Mouse (Mus musculus): ENCODE measurements at regions not wholly inside any gene's neighbourhood (a gene's known extent, or its start where the extent isn't known, plus 50 kb on each side); places are given as distances from the start of the nearest gene placed in this dataset.
A peak's percentile ranks its signal among the peaks of the same experiment; 100 is the strongest.

DNA sequence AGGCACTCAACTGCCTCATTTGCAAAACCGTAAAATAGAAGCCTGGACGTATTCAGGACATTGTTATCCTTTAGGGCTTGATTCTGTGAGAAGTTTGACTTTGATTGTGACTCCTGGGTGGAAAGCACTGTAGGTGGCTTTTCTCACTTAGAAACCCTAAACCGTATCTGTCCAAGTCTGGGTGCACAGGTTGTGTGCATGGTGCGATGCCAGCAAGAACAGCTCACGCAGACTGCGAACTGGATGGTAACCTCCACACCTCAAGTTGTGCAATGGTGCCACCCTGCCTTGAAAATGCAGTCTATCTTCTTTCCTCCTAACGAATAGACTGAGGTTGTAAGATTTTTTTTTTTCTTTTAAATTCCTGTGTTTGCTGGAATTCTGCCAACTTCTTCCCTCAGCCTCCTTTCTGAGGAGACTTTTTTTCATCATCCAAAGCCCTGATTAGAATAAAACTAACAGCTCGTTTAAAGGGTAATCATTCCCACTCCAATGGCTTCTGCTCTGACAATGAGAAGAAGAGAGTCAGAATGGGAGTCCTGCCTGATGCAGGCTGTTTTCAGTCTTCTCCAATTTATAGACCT lies 383.8 kb upstream of the Slc30a5 start:
- TF ChIP-seq EP300 (IDR thresholded peaks at IDR 0.05) (no peak), CTCF (IDR thresholded peaks at IDR 0.05) (no peak)
- Histone ChIP-seq H3K9me3 (ENCODE audit: low read length) (no peaks in the 10 kb centered on the region), H3K36me3 (ENCODE audit: insufficient read depth, low read length) (no peaks in the 10 kb centered on the region), H3K4me1 (ENCODE audit: insufficient read depth, low read depth, low read length) (no peaks in the 10 kb centered on the region), H3K27ac (ENCODE audit: low read length) (no peak overlapping the region), H3K9ac (replicated peaks; ENCODE audit: low read depth) (no peak overlapping the region), H3K4me3 (ENCODE audit: low read depth, low read length) (no peak overlapping the region), H3K27me3 (replicated peaks; ENCODE audit: insufficient read depth, low read length) (no peaks in the 10 kb centered on the region), H3K4me2 (replicated peaks; ENCODE audit: low read depth, low read length) (no peak overlapping the region)
- WGBS = 43% methylated on average over 8 of the region's 8 CpGs
- DNase-seq (ENCODE audit: low spot score) = peak; percentile 33
- ATAC-seq = no peak

DNA sequence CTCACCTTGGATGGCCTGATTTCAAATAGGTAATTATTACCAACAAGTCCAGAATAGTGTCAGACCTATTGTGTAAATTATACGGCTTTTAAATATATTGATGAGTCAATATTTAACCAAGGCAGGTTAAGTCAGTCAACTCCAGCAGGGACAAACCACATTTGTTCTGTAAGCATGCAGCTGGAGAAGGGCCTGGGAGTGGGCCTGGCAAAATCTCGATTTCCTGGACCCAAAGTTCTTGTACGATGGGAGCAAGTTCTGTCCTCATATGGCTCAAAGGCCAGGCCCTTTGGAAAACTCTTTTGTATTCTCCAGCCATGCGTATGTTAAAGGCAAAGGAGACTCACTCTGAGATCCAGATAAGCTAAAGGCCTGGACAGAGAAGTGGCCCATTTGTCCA lies 383.2 kb upstream of the Slc30a5 start:
- Histone ChIP-seq H3K9ac (replicated peaks; ENCODE audit: low read depth) (no peak overlapping the region), H3K4me2 (replicated peaks; ENCODE audit: low read depth, low read length) (no peak overlapping the region), H3K27ac (ENCODE audit: low read length) (no peak overlapping the region), H3K9me3 (ENCODE audit: low read length) (no peaks in the 10 kb centered on the region), H3K4me1 (ENCODE audit: insufficient read depth, low read depth, low read length) (no peaks in the 10 kb centered on the region), H3K4me3 (ENCODE audit: low read depth, low read length) (no peak overlapping the region), H3K27me3 (replicated peaks; ENCODE audit: insufficient read depth, low read length) (no peaks in the 10 kb centered on the region), H3K36me3 (ENCODE audit: insufficient read depth, low read length) (no peaks in the 10 kb centered on the region)
- DNase-seq (ENCODE audit: low spot score) = no peak
- 47% methylated on average over 4 of the region's 4 CpGs for WGBS
- ATAC-seq = no peak
- TF ChIP-seq EP300 (IDR thresholded peaks at IDR 0.05) (no peak), CTCF (IDR thresholded peaks at IDR 0.05) (no peak)

DNA sequence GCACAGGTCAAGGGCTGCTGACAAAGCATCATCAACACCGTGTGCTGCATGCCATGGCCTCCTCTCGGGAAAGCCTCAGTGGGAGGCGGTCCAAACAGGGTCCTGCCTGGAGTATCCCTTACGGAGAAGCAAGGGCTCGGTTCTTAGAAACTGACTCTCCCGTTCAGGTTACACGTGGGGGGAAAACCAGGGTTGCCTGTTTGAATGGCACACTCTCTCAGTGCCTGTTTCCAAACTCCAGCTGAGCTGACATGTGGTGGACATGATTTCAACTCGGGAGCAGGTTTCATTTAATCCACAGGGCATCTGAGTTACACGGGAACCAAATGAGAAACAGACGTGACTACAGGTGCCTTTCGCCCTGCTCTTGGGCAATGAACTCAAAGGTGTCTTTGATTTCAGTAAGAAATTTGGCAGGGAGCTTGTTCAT lies 382.6 kb upstream of the Slc30a5 start:
- Histone ChIP-seq H3K4me3 (ENCODE audit: low read depth, low read length) (no peak overlapping the region), H3K9ac (replicated peaks; ENCODE audit: low read depth) (no peak overlapping the region), H3K27me3 (replicated peaks; ENCODE audit: insufficient read depth, low read length) (no peaks in the 10 kb centered on the region), H3K9me3 (ENCODE audit: low read length) (no peaks in the 10 kb centered on the region), H3K4me2 (replicated peaks; ENCODE audit: low read depth, low read length) (no peak overlapping the region), H3K4me1 (ENCODE audit: insufficient read depth, low read depth, low read length) (no peaks in the 10 kb centered on the region), H3K27ac (ENCODE audit: low read length) (no peak overlapping the region), H3K36me3 (ENCODE audit: insufficient read depth, low read length) (no peaks in the 10 kb centered on the region)
- DNase-seq (ENCODE audit: low spot score) (no peak), ATAC-seq (no peak; the same call in 1 of the 2 replicates)
- 40% methylated on average over 11 of the region's 11 CpGs for WGBS
- TF ChIP-seq EP300 (IDR thresholded peaks at IDR 0.05) (no peak), CTCF (IDR thresholded peaks at IDR 0.05) (no peak)

DNA sequence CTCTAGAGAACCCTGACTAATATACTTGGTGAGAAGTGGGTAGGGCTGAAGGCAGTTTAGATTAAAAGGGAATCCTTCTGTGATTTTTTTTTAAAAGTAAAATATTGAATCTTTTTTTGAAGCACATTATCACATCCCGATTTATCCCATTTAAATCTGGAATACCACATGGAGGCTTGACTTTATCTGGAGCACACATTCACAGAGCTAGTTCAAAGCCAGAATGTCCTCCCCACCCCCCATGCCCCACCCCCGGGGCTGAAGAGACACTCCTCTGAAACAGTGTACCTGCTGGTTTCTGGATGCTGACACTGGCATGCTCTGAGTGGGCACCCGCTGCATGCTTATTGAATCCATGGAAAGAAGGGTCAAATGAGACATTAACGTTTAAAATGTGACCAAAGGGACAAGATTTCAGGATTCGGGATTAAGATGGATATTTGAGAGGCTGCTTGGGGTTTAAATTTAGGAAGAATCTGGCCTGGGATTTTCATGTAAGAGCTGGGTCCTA lies 382.0 kb upstream of the Slc30a5 start:
- ATAC-seq = no peak
- no peak for TF ChIP-seq CTCF (IDR thresholded peaks at IDR 0.05)
- no peak for TF ChIP-seq EP300 (IDR thresholded peaks at IDR 0.05)
- Histone ChIP-seq H3K9me3 (ENCODE audit: low read length) (no peaks in the 10 kb centered on the region), H3K27me3 (replicated peaks; ENCODE audit: insufficient read depth, low read length) (no peaks in the 10 kb centered on the region), H3K4me3 (ENCODE audit: low read depth, low read length) (no peak overlapping the region), H3K36me3 (ENCODE audit: insufficient read depth, low read length) (no peaks in the 10 kb centered on the region), H3K27ac (ENCODE audit: low read length) (no peak overlapping the region), H3K9ac (replicated peaks; ENCODE audit: low read depth) (no peak overlapping the region), H3K4me1 (ENCODE audit: insufficient read depth, low read depth, low read length) (no peaks in the 10 kb centered on the region), H3K4me2 (replicated peaks; ENCODE audit: low read depth, low read length) (no peak overlapping the region)
- no peak for DNase-seq (ENCODE audit: low spot score)
- WGBS = 68% methylated on average over 5 of the region's 5 CpGs

DNA sequence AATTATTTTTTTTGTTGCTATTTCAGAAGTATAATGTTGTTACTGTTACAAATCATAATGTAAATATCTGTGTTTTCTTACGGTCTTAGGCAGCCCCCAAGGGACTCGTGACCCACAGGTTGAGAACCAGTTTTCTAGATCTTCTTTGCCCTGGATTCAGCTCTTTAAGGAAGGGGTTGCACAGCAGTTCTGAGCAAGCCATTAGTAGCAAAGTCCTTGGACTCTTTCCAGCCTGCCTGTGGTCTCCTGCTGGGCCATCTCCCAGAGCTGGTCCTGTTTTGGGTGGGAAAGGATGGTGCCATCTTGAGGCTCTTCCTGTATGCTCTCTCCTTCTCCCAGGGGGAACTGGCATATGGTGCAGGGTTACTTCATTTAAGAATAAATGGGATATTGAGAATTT lies 380.9 kb upstream of the Slc30a5 start:
- Histone ChIP-seq H3K9ac (replicated peaks; ENCODE audit: low read depth) (no peak overlapping the region), H3K4me2 (replicated peaks; ENCODE audit: low read depth, low read length) (no peak overlapping the region), H3K27ac (ENCODE audit: low read length) (no peak overlapping the region), H3K4me3 (ENCODE audit: low read depth, low read length) (no peak overlapping the region), H3K9me3 (ENCODE audit: low read length) (no peaks in the 10 kb centered on the region), H3K36me3 (ENCODE audit: insufficient read depth, low read length) (no peaks in the 10 kb centered on the region), H3K27me3 (replicated peaks; ENCODE audit: insufficient read depth, low read length) (no peaks in the 10 kb centered on the region), H3K4me1 (ENCODE audit: insufficient read depth, low read depth, low read length) (no peaks in the 10 kb centered on the region)
- DNase-seq (ENCODE audit: low spot score) = no peak
- no peak for ATAC-seq
- no peak for TF ChIP-seq EP300 (IDR thresholded peaks at IDR 0.05)
- TF ChIP-seq CTCF (IDR thresholded peaks at IDR 0.05) = no peak
- 48% methylated on average over 2 of the region's 2 CpGs for WGBS

DNA sequence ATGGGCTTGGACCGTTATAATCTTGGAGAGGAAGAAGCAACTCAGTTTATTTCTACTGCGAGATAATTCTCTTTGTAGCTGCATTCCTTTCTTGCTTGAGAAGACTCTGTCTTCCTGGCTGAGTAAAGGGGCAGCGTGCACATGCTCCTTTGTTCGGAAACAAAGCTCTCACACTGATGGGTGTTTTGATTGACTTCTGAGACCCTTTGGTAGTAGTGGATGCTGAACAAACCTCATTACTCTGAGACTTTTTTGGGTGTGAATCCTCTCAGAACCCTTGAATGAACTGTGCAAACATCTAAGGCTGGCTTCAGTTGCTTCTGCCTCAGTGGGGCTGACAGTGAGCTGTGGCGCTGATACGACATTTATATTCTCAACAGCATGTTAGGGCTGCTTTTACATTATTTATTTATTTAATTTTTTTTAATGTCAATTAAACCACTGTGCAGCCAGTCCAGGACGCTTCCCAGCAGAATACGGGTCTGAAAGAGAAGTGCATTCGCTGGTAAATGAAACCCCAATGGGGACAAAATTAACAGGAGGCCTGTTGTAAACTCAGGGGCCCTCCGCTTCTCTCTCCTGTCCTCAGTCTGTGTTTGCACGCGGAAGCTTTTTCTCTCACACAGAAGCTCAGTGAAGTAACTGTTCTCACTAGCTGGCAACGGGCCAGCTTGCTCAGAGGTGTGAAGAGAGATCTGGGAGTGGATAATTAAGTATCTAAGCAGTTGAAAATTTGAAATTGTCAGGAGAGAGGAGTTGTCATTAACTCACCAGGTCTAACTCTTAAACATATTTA lies 380.1 kb upstream of the Slc30a5 start:
- ATAC-seq = no peak
- Histone ChIP-seq H3K36me3 (ENCODE audit: insufficient read depth, low read length) (no peaks in the 10 kb centered on the region), H3K27me3 (replicated peaks; ENCODE audit: insufficient read depth, low read length) (no peaks in the 10 kb centered on the region), H3K9me3 (ENCODE audit: low read length) (no peaks in the 10 kb centered on the region), H3K4me1 (ENCODE audit: insufficient read depth, low read depth, low read length) (no peaks in the 10 kb centered on the region), H3K4me2 (replicated peaks; ENCODE audit: low read depth, low read length) (no peak overlapping the region), H3K9ac (replicated peaks; ENCODE audit: low read depth) (no peak overlapping the region), H3K4me3 (ENCODE audit: low read depth, low read length) (no peak overlapping the region), H3K27ac (ENCODE audit: low read length) (no peak overlapping the region)
- peak; percentile 45 for DNase-seq (ENCODE audit: low spot score)
- WGBS = 34% methylated on average over 13 of the region's 13 CpGs
- TF ChIP-seq CTCF (IDR thresholded peaks at IDR 0.05) (no peak), EP300 (IDR thresholded peaks at IDR 0.05) (no peak)
